Mouse (Mus musculus): ENCODE data around the gene Fbxo10. TPM values are rescaled to one million over a fixed set of nuclear protein-coding genes. Genes with fewer than 3 reads are reported as not detected.
A peak's percentile ranks its signal among the peaks of the same experiment; 100 is the strongest.

Gene Fbxo10
- polyA plus RNA-seq, 1 experiment, result 19.2 TPM

GRCm38 (mm10) chr4:45019009-45019408 is 65.4 kb downstream of the Fbxo10 start:
- Histone ChIP-seq H3K4me3 (ENCODE audit: control insufficient read depth, insufficient read depth, low read length) (peak overlapping the region; percentile 63), H3K27me3 (ENCODE audit: control insufficient read depth, insufficient read depth, low read length) (no peaks in the 10 kb centered on the region), H3K36me3 (ENCODE audit: control insufficient read depth, insufficient read depth, low read length) (0 out of 2 replicates have a peak, but pooled peaks cover 1% of the 10 kb centered on the region), H3K27ac (ENCODE audit: control insufficient read depth, insufficient read depth, low read length) (no peak overlapping the region), H3K4me1 (replicated peaks; ENCODE audit: control insufficient read depth, insufficient read depth, low read length) (peaks cover 11% of the 10 kb centered on the region)
- DNase-seq, result peak; percentile 4
- TF ChIP-seq POLR2A (IDR thresholded peaks at IDR 0.05; ENCODE audit: control insufficient read depth, extremely low read depth, insufficient read depth, low read length, poor library complexity), result no peak
- no peak for TF ChIP-seq CTCF (IDR thresholded peaks at IDR 0.05; ENCODE audit: borderline replicate concordance, control insufficient read depth, extremely low read depth, insufficient read depth, low read length, poor library complexity)
- 2% methylated on average over 14 of the region's 14 CpGs for WGBS

- Histone ChIP-seq H3K4me3 (ENCODE audit: control insufficient read depth, insufficient read depth, low read length) (peak within 1 kb of the TSS; percentile 63), H3K4me1 (replicated peaks; ENCODE audit: control insufficient read depth, insufficient read depth, low read length) (peaks cover 12% of the 10 kb centered on the region), H3K27ac (ENCODE audit: control insufficient read depth, insufficient read depth, low read length) (no peak within 1 kb of the TSS), H3K36me3 (ENCODE audit: control insufficient read depth, insufficient read depth, low read length) (no peaks in the 10 kb centered on the region), H3K27me3 (ENCODE audit: control insufficient read depth, insufficient read depth, low read length) (no peaks in the 10 kb centered on the region)
- TF ChIP-seq POLR2A (IDR thresholded peaks at IDR 0.05; ENCODE audit: control insufficient read depth, extremely low read depth, insufficient read depth, low read length, poor library complexity) (no peak), CTCF (IDR thresholded peaks at IDR 0.05; ENCODE audit: borderline replicate concordance, control insufficient read depth, extremely low read depth, insufficient read depth, low read length, poor library complexity) (no peak)
- WGBS, result under 1% methylated on average over 29 of the region's 29 CpGs
- peak; percentile 96 for DNase-seq
Observed at GRCm38 (mm10) chr4:45018452-45018980, 65.9 kb downstream of the Fbxo10 start, which contains the start of gene Polr1e. Gene Polr1e (plus strand): TSS chr4:45018583.

GRCm38 (mm10) chr4:45015615-45016014 is 68.8 kb downstream of the Fbxo10 start:
- no peaks in the 10 kb centered on the region for H3K27me3 ChIP-seq (ENCODE audit: control insufficient read depth, insufficient read depth, low read length)
- no peaks in the 10 kb centered on the region for H3K36me3 ChIP-seq (ENCODE audit: control insufficient read depth, insufficient read depth, low read length)
- 18% methylated on average over 3 of the region's 3 CpGs for WGBS
- H3K27ac ChIP-seq (ENCODE audit: control insufficient read depth, insufficient read depth, low read length), result no peak overlapping the region
- H3K4me1 ChIP-seq (replicated peaks; ENCODE audit: control insufficient read depth, insufficient read depth, low read length), result peaks cover 16% of the 10 kb centered on the region
- DNase-seq, result peak; percentile 64
- no peak overlapping the region for H3K4me3 ChIP-seq (ENCODE audit: control insufficient read depth, insufficient read depth, low read length)
- TF ChIP-seq CTCF (IDR thresholded peaks at IDR 0.05; ENCODE audit: borderline replicate concordance, control insufficient read depth, extremely low read depth, insufficient read depth, low read length, poor library complexity), result no peak
- TF ChIP-seq POLR2A (IDR thresholded peaks at IDR 0.05; ENCODE audit: control insufficient read depth, extremely low read depth, insufficient read depth, low read length, poor library complexity), result no peak

- Histone ChIP-seq H3K27ac (ENCODE audit: control insufficient read depth, insufficient read depth, low read length) (peak overlapping the region; percentile 81; the same call in 1 of the 2 replicates), H3K4me1 (replicated peaks; ENCODE audit: control insufficient read depth, insufficient read depth, low read length) (peaks cover 5% of the 10 kb centered on the region), H3K27me3 (ENCODE audit: control insufficient read depth, insufficient read depth, low read length) (no peaks in the 10 kb centered on the region), H3K36me3 (ENCODE audit: control insufficient read depth, insufficient read depth, low read length) (no peaks in the 10 kb centered on the region), H3K4me3 (ENCODE audit: control insufficient read depth, insufficient read depth, low read length) (no peak overlapping the region)
- 2% methylated on average over 2 of the region's 2 CpGs for WGBS
- DNase-seq, result no peak
- TF ChIP-seq POLR2A (IDR thresholded peaks at IDR 0.05; ENCODE audit: control insufficient read depth, extremely low read depth, insufficient read depth, low read length, poor library complexity), result no peak
- TF ChIP-seq CTCF (IDR thresholded peaks at IDR 0.05; ENCODE audit: borderline replicate concordance, control insufficient read depth, extremely low read depth, insufficient read depth, low read length, poor library complexity), result no peak
Observed at GRCm38 (mm10) chr4:45013537-45013936, 70.9 kb downstream of the Fbxo10 start.

- peak overlapping the region; percentile 69 for H3K4me3 ChIP-seq (ENCODE audit: control insufficient read depth, insufficient read depth, low read length)
- WGBS, result under 1% methylated on average over 13 of the region's 13 CpGs
- peaks cover 5% of the 10 kb centered on the region for H3K4me1 ChIP-seq (replicated peaks; ENCODE audit: control insufficient read depth, insufficient read depth, low read length)
- H3K27me3 ChIP-seq (ENCODE audit: control insufficient read depth, insufficient read depth, low read length), result no peaks in the 10 kb centered on the region
- H3K36me3 ChIP-seq (ENCODE audit: control insufficient read depth, insufficient read depth, low read length), result no peaks in the 10 kb centered on the region
- no peak for DNase-seq
- H3K27ac ChIP-seq (ENCODE audit: control insufficient read depth, insufficient read depth, low read length), result peak overlapping the region; percentile 81
- TF ChIP-seq CTCF (IDR thresholded peaks at IDR 0.05; ENCODE audit: borderline replicate concordance, control insufficient read depth, extremely low read depth, insufficient read depth, low read length, poor library complexity) (no peak), POLR2A (IDR thresholded peaks at IDR 0.05; ENCODE audit: control insufficient read depth, extremely low read depth, insufficient read depth, low read length, poor library complexity) (no peak; the same call in 1 of the 2 replicates)
Observed at GRCm38 (mm10) chr4:45013031-45013431, 71.4 kb downstream of the Fbxo10 start.

- peak; percentile 99 for DNase-seq
- WGBS, result under 1% methylated on average over 63 of the region's 63 CpGs
- no peak for TF ChIP-seq CTCF (IDR thresholded peaks at IDR 0.05; ENCODE audit: borderline replicate concordance, control insufficient read depth, extremely low read depth, insufficient read depth, low read length, poor library complexity)
- TF ChIP-seq POLR2A (IDR thresholded peaks at IDR 0.05; ENCODE audit: control insufficient read depth, extremely low read depth, insufficient read depth, low read length, poor library complexity), result peak; percentile 25; the same call in 1 of the 2 replicates
- no peaks in the 10 kb centered on the region for H3K36me3 ChIP-seq (ENCODE audit: control insufficient read depth, insufficient read depth, low read length)
- no peaks in the 10 kb centered on the region for H3K27me3 ChIP-seq (ENCODE audit: control insufficient read depth, insufficient read depth, low read length)
- peak within 1 kb of the TSS; percentile 69 for H3K4me3 ChIP-seq (ENCODE audit: control insufficient read depth, insufficient read depth, low read length)
- peak within 1 kb of the TSS; percentile 81 for H3K27ac ChIP-seq (ENCODE audit: control insufficient read depth, insufficient read depth, low read length)
- peaks cover 5% of the 10 kb centered on the region for H3K4me1 ChIP-seq (replicated peaks; ENCODE audit: control insufficient read depth, insufficient read depth, low read length)
Observed at GRCm38 (mm10) chr4:45012105-45012975, 72.1 kb downstream of the Fbxo10 start, which contains the start of gene Zbtb5. Gene Zbtb5 (minus strand): TSS chr4:45012412.
